Mouse (Mus musculus): ENCODE measurements around the gene Cacna1e. TPM values are rescaled to one million over a fixed set of nuclear protein-coding genes. Genes with fewer than 3 reads are reported as not detected.

The Cacna1e gene
- 0.21 and 0.45 TPM in 2 replicates for polyA plus RNA-seq (2015; fragmentation: Nextera tagmentation; extraction: Ambion mirVana)

DNA sequence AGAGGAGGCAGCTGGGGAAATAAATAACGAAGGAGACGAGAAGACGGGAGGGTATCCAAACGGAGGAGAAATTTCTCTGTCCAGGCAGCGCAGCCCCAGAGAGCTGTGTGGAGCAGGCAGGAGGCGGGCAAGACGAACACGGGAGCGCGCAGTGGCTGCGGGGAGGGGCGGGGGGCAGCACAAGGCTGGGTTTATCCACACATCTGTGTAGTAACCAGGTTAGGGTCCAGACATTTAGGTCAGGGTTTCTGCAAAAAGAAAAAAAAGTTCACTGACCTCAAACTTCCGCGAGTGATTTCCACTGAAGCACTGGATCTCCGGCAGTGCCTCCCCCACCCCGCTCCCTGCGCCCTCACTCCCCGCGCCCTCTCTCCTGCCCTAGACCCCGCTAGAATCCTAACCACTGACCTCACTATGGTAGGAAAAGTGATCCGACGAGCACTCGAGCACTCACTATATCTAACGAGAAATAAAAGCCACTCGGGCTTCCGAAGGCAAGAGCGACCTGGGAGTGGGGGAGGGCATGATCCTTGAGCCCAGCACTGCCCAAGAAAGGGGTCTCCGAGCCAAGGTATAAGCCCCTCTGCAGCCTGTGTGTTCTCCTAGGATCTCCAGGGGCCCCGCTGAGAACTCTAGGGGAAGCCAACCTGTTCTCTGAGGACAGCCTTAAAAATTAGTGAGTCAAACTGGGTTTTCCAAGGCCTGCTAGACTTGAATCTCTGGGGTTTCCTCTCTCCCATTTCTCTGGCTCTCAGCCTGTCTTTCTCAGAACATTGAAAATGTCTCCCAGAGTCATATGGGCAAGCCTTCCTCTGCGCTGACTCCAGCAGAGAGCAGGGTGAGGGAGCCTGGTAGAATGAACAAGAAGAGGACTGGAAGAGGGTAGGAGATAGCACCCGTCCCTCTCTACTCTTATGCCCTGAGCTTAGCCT, at the start of gene Cacna1e:
Gene Cacna1e, minus strand, starts transcription at position 227 of the 932 bp plus-strand sequence.
- H3K4me3 ChIP-seq, result peak within 1 kb of the TSS; percentile 35
- no peaks in the 10 kb centered on the region for H3K9me3 ChIP-seq
- peak within 1 kb of the TSS; percentile 59 for H3K4me2 ChIP-seq
- H3K36me3 ChIP-seq, result no peaks in the 10 kb centered on the region
- no peak for ATAC-seq (ENCODE audit: borderline replicate concordance, extremely low read depth, low FRiP score, low TSS enrichment)
- WGBS, result 6% methylated on average over 31 of the region's 31 CpGs
- peak within 1 kb of the TSS; percentile 10; the same call in 1 of the 2 replicates for H3K9ac ChIP-seq
- H3K27me3 ChIP-seq, result peaks cover 20% of the 10 kb centered on the region
- no peak within 1 kb of the TSS for H3K27ac ChIP-seq
- peaks cover 8% of the 10 kb centered on the region for H3K4me1 ChIP-seq

DNA sequence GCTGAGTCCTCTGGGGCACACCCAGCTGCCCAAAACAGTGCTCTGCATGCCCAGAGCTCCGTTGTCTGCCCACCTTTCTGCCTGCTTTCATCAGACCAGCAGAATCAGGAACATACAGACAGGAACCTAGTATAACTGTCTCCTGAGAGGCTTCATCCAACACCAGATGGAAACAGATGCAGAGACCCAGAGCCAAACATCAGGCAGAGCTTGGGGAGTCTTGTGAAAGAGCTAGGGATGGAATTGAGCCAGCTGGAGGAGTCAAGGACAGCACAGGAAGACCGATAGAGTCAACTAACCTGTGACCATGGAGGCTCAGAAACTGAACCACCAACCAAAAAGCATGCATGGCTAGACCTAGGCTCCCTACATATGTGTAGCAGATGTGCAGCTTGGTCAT, 34.1 kb upstream of the Cacna1e start:
- H3K27me3 ChIP-seq, result no peaks in the 10 kb centered on the region
- WGBS, result 66% methylated on average over 2 of the region's 2 CpGs
- H3K27ac ChIP-seq, result no peak overlapping the region
- ATAC-seq (ENCODE audit: borderline replicate concordance, extremely low read depth, low FRiP score, low TSS enrichment), result no peak
- H3K9ac ChIP-seq, result no peak overlapping the region
- no peak overlapping the region for H3K4me3 ChIP-seq
- H3K36me3 ChIP-seq, result no peaks in the 10 kb centered on the region
- H3K4me2 ChIP-seq, result no peak overlapping the region
- H3K9me3 ChIP-seq, result no peaks in the 10 kb centered on the region
- H3K4me1 ChIP-seq, result no peaks in the 10 kb centered on the region

DNA sequence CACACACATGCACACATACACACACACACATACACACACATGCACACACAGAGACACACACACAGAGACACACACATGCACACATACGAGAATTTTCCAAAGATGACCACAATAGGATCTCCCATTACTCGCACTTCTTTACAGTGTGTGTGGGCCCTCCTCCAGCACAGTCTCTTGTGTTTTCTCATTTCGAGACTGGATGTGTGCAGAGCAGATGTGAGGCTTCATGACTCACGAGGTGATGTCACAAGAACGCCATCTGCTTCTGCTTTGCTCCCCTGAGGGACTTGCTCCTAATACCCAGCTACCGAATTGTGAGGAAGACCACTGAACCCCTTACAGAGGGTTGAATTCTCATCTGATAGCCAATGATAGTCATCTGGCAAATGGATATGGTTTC, 33.1 kb upstream of the Cacna1e start:
- Histone ChIP-seq H3K36me3 (no peaks in the 10 kb centered on the region), H3K4me3 (no peak overlapping the region), H3K9me3 (no peaks in the 10 kb centered on the region), H3K27ac (no peak overlapping the region), H3K27me3 (no peaks in the 10 kb centered on the region), H3K9ac (no peak overlapping the region), H3K4me2 (no peak overlapping the region), H3K4me1 (no peaks in the 10 kb centered on the region)
- ATAC-seq (ENCODE audit: borderline replicate concordance, extremely low read depth, low FRiP score, low TSS enrichment), result 0 out of 2 replicates have a peak, but pooled peaks have one; percentile 31
- 49% methylated on average over 6 of the region's 6 CpGs for WGBS

DNA sequence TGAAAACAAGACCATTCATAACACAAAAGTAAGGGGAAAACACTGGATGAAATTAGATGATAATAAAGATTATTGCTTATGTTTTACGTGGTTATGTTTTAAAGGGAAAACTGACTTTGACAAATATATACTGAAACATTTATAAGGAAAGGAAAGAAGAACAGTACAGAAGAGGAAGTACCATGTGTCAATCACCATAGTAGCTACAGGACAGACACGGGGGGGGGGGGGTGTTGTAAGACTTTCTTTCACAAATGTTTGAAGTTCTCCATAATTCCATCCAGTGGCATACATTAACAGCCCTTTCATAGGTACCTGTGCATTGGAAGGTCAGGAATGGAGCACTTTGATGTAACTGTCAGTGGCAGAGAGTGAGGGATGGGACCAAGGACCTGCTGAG, 25.3 kb upstream of the Cacna1e start:
- H3K4me1 ChIP-seq, result no peaks in the 10 kb centered on the region
- 67% methylated on average over 2 of the region's 2 CpGs for WGBS
- H3K27ac ChIP-seq, result no peak overlapping the region
- no peaks in the 10 kb centered on the region for H3K9me3 ChIP-seq
- no peak overlapping the region for H3K9ac ChIP-seq
- no peak for ATAC-seq (ENCODE audit: borderline replicate concordance, extremely low read depth, low FRiP score, low TSS enrichment)
- H3K4me3 ChIP-seq, result no peak overlapping the region
- H3K4me2 ChIP-seq, result no peak overlapping the region
- no peaks in the 10 kb centered on the region for H3K36me3 ChIP-seq
- no peaks in the 10 kb centered on the region for H3K27me3 ChIP-seq

DNA sequence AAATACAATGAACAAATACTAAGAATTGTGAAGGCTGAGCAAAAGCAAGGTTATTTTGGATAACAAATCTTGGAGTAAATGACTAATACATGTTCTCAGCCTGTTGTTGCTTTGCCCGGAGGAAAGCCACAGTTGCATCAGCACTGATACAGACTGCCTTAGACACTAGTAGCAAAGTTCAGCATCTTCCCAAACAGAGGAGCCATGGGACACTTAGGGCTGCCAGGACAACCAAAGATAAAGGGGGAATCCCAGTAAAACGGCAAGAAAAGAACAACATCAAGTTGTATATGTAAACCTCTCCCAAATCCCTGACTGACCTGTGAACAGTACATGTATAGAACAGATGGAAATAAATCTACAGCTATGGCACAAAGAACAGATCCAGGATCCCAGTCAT, 13.1 kb upstream of the Cacna1e start:
- no peak overlapping the region for H3K9ac ChIP-seq
- no peaks in the 10 kb centered on the region for H3K4me1 ChIP-seq
- no peaks in the 10 kb centered on the region for H3K9me3 ChIP-seq
- no peaks in the 10 kb centered on the region for H3K36me3 ChIP-seq
- ATAC-seq (ENCODE audit: borderline replicate concordance, extremely low read depth, low FRiP score, low TSS enrichment), result no peak
- no peak overlapping the region for H3K27ac ChIP-seq
- no peaks in the 10 kb centered on the region for H3K27me3 ChIP-seq
- 76% methylated on average over 2 of the region's 2 CpGs for WGBS
- no peak overlapping the region for H3K4me2 ChIP-seq
- H3K4me3 ChIP-seq, result no peak overlapping the region

DNA sequence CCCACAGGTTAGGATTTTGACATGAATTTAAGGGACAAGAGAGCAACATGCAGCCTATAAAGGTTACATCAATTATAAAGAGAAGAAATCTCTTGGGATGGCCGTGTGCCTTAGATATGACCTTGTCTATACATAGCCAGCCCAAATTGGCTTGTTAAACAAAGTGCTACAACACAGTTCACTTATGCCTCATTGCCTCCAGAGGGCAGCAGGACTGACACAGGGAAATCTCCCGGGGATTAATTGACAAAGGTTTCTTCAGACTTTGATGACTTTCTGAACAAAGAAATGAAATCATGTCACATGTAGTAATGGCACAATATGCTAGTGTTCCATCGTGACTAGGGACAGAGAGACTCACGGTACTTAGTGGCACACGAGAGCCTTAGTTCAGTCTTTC, 5.9 kb upstream of the Cacna1e start:
- Histone ChIP-seq H3K4me2 (no peak overlapping the region), H3K9me3 (no peaks in the 10 kb centered on the region), H3K27me3 (peaks cover 3% of the 10 kb centered on the region; the same call in 1 of the 2 replicates), H3K4me3 (no peak overlapping the region), H3K27ac (no peak overlapping the region), H3K9ac (no peak overlapping the region), H3K36me3 (no peaks in the 10 kb centered on the region), H3K4me1 (no peaks in the 10 kb centered on the region)
- no peak for ATAC-seq (ENCODE audit: borderline replicate concordance, extremely low read depth, low FRiP score, low TSS enrichment)
- 66% methylated on average over 5 of the region's 5 CpGs for WGBS

DNA sequence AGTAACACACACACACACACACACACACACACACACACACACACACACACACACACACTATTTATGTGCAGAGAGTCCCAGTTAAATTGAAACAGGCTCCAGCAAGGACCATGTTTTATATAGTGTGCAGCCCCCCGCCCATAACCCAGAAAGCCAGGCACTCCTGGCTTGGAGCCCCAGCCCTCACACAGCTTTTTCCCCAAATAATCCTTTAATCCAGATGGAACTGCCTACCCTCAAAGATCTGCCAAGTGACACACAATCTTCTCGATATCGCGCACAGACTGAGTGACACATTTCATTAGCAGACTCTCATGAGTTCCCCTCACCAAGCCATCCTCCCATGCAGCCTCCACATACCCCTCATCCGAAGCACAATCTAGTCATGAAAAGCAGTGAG, 4.2 kb upstream of the Cacna1e start:
- WGBS, result 72% methylated on average over 5 of the region's 5 CpGs
- H3K36me3 ChIP-seq, result no peaks in the 10 kb centered on the region
- no peak overlapping the region for H3K4me3 ChIP-seq
- no peak overlapping the region for H3K9ac ChIP-seq
- no peak overlapping the region for H3K4me2 ChIP-seq
- H3K27me3 ChIP-seq, result peaks cover 6% of the 10 kb centered on the region; the same call in 1 of the 2 replicates
- H3K9me3 ChIP-seq, result no peaks in the 10 kb centered on the region
- no peak for ATAC-seq (ENCODE audit: borderline replicate concordance, extremely low read depth, low FRiP score, low TSS enrichment)
- H3K4me1 ChIP-seq, result peaks cover 8% of the 10 kb centered on the region
- no peak overlapping the region for H3K27ac ChIP-seq

DNA sequence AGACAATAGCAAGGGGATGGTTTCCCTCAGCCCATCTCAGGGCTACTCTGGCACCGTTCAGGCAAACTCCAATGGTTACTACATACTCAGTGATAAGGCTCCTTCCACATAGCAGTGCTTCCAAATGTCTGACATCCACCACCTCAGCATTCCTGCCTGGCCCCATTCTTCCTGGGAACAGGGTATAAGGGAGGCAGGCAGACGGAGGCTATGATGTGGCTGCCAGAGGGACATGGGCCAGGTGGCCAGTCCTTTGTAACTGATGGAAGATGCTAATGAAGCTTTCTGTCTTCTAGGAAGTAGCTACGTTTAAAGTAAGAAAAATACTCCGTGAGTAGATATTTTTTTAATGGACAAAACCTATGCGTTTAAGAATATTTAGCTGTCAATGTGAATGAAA, 3.7 kb upstream of the Cacna1e start:
- Histone ChIP-seq H3K9ac (no peak overlapping the region), H3K27ac (no peak overlapping the region), H3K4me1 (peaks cover 8% of the 10 kb centered on the region), H3K4me2 (no peak overlapping the region), H3K27me3 (peaks cover 10% of the 10 kb centered on the region), H3K36me3 (no peaks in the 10 kb centered on the region), H3K9me3 (no peaks in the 10 kb centered on the region), H3K4me3 (no peak overlapping the region)
- 55% methylated on average over 5 of the region's 5 CpGs for WGBS
- no peak for ATAC-seq (ENCODE audit: borderline replicate concordance, extremely low read depth, low FRiP score, low TSS enrichment)

DNA sequence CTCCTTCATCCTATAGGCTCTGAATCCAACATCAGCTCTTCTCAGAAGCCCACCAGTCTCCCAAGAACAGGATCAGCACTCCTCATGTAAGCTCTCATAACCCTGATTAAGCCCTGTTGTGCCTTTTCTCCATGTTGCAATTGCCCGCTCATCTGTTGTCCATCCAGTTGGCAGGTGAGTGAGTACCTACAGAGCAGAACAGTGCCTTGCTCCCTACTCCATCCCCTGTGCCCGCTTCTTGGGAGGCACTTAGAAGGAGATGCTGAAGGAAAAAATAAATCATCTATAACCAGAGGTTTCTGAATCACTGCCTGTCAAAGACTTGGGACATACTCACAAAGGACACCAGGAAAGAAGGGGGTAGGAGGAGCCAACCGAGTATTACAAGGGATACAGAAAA, 3.2 kb upstream of the Cacna1e start:
- ATAC-seq (ENCODE audit: borderline replicate concordance, extremely low read depth, low FRiP score, low TSS enrichment), result no peak

DNA sequence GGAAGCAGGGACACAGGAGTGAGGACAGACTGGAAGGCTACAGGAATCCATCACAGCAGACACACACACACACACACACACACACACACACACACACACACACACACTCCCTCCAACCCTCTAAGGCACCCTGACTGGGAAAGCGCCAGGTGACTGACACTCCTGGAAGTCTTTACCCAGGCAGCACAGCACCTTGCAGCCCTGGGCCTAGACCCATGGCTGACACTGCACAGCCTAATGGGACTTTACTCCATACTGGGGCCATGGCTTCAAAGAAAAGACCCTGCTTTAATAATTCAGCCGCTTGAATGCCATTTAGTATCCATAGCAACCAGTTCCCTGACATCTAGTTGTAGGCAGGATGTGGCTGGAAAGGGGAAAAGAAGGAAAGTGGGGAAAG, 2.3 kb upstream of the Cacna1e start:
- H3K4me2 ChIP-seq, result no peak overlapping the region
- H3K27me3 ChIP-seq, result peaks cover 20% of the 10 kb centered on the region
- no peaks in the 10 kb centered on the region for H3K9me3 ChIP-seq
- no peak overlapping the region for H3K27ac ChIP-seq
- H3K9ac ChIP-seq, result no peak overlapping the region
- no peak overlapping the region for H3K4me3 ChIP-seq
- ATAC-seq (ENCODE audit: borderline replicate concordance, extremely low read depth, low FRiP score, low TSS enrichment), result no peak
- peaks cover 8% of the 10 kb centered on the region for H3K4me1 ChIP-seq
- WGBS, result 39% methylated on average over 2 of the region's 2 CpGs
- no peaks in the 10 kb centered on the region for H3K36me3 ChIP-seq

More for the DNA sequence above, 3.2 kb upstream of the Cacna1e start:
- Histone ChIP-seq H3K4me2 (no peak overlapping the region), H3K27ac (no peak overlapping the region), H3K4me3 (no peak overlapping the region), H3K9me3 (no peaks in the 10 kb centered on the region), H3K36me3 (no peaks in the 10 kb centered on the region), H3K4me1 (peaks cover 8% of the 10 kb centered on the region), H3K9ac (no peak overlapping the region), H3K27me3 (peaks cover 15% of the 10 kb centered on the region)
- 76% methylated on average over 3 of the region's 3 CpGs for WGBS

DNA sequence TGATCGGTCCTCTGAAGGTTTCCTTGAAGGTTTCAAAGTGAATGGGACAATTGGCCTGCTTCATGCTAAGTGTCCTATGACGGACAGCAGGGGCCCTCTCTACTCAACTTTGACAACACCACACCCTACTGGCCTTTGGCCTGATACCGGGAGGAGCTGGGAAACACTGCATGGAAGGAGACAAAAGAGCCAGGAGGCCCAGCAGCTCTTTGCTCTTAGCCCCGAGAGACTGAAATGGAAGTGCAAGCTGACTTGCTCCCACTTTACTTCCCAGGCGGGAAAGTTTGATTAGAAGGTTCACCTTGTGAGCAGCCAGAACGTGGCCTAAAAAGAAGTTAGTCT, 877 bp upstream of the Cacna1e start:
- Histone ChIP-seq H3K27me3 (peaks cover 20% of the 10 kb centered on the region), H3K4me1 (peaks cover 8% of the 10 kb centered on the region), H3K9ac (no peak overlapping the region), H3K9me3 (no peaks in the 10 kb centered on the region), H3K27ac (no peak overlapping the region), H3K36me3 (no peaks in the 10 kb centered on the region), H3K4me3 (no peak overlapping the region), H3K4me2 (no peak overlapping the region)
- WGBS, result 52% methylated on average over 6 of the region's 6 CpGs
- no peak for ATAC-seq (ENCODE audit: borderline replicate concordance, extremely low read depth, low FRiP score, low TSS enrichment)

DNA sequence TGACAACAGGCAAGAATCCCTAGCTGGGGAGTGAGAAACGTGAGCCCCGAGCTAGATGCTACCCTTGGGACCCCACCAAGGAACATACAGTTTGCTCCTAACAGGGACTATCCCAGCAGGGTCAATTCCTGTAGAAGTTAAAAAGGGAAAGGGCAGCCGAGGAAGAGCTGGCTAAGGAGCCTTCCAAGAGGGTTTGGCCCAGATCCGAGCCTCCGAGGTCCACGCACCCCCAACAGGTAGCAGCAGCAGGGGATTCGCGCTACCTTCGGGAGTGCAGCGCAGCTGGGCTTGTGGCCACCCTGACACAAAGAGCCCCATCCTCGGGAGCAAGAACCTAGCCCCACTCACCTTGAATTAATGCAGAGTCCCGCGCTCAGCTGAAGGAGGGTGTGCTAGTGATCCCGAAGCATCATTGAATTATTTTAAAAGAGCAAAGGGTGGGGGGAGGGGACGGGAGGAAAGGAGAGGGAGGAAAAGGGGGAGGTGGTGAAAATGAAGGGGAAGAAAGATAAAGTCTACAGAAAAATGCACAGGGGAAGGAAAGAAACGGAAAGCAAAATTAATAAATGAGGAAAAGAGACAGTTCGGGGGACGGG, 607 bp downstream of the Cacna1e start:
- Histone ChIP-seq H3K4me2 (peak overlapping the region; percentile 59), H3K27me3 (peaks cover 20% of the 10 kb centered on the region), H3K36me3 (no peaks in the 10 kb centered on the region), H3K4me3 (peak overlapping the region; percentile 35), H3K9me3 (no peaks in the 10 kb centered on the region), H3K27ac (no peak overlapping the region), H3K9ac (peak overlapping the region; percentile 10; the same call in 1 of the 2 replicates), H3K4me1 (peaks cover 8% of the 10 kb centered on the region)
- no peak for ATAC-seq (ENCODE audit: borderline replicate concordance, extremely low read depth, low FRiP score, low TSS enrichment)
- WGBS, result 2% methylated on average over 18 of the region's 18 CpGs
